Mouse (Mus musculus): ENCODE measurements around the gene Tomm70a.

Tomm70a gene

DNA sequence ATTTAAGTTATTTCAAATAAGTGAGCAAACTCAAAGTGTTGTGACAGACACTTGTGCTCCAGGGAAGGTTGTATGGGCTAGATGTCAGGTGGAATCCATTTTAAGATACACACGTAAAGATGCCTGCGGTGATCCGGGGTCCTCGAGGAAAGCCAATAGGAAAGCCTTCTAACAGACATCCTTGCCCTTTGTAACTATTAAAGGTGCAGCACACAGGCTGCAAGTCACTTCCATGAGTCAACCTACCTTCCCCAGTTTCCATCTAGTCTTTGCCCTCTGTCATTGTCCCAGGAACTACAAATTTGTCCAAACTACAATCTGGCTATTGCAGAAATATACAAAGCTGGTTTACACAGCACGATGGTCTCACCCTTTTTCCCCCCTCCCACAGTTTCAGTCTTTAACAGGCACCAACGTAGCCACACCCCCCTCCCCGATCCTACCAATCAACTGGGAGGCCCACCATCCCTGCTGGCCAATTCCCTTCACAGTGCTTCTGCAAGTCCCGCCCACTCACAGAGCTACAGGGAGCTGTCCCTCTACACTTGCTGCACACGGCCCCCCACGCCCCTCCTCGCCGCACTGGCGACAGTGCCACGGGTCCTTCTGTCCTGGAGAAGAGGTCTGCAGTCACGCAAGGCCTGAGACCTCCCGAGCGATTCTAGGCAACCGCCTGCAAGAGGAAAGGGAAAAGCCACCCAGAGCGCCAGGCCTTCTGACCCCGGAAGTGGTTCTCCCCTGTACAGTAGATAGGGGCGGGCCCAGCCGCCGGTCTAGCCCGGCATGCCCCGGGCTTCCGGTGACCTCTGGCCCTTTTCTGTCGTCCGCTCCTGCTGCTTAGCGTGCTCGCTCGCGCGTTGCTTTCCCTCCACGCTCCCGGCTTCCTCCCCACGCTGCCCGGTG is at the start of gene Tomm70a:
Gene Tomm70a (plus strand): TSS at position 791 of the 903 bp plus-strand sequence.
- peak; percentile 75 to 84 for DNase-seq (ENCODE audit: low spot score in 2 of 2)

DNA sequence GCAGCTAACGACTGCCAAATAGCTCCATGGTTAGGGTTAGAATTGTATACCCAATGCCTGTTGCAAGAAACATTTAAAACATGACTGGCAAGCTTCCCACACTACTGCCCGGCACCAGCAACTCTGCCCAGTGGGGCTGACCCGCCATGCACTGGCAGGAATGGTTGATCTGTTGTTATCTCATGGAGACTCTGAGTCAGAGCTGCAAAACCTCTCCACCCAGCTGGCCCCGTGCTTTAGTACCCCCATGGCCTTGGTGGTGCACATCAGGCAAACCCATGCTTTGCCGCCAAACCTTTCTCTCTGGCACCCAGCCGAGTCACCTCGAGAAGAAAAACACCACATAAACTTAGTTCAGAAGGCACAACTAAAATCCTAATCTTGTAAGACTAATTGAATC is 45.5 kb upstream of the Tomm70a start:
- DNase-seq (ENCODE audit: low spot score in 2 of 2) = no peak

DNA sequence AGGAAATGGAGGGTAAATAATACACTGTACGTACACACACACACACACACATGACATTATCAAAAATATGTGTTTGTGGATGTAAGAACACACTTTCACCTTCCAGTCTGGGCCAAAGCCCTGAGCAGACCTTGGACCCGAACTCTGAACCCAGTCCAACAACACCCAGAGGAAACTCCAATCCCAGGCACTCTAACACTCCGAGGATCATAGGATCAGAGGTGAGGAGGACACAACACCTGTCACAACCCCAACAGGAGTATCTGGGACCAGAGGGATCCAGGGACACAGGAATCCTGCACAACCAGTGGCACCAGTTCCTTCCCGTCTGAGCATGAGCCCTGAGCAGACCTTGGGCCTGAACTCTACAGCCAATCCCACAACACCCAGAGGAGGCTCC is 41.9 kb upstream of the Tomm70a start:
- no peak for DNase-seq (ENCODE audit: low spot score in 2 of 2)

DNA sequence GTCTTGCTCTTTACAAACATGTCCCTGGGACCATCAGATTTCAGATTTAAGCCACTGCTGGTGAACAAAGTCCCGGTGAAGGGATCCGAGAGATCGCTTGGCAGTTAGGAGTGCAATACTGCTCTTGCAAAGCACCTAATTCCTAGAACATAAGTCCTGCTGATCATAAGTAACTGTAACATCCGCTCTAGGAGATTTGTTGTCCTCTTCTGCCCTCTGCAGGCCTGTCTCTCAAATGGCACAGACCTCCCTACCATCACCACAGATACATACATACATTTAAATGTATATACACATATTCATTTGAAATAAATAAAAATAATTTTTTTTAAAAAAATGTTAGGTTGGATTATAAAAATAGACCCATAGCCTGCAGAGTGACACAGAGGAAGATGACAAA is 29.0 kb upstream of the Tomm70a start:
- DNase-seq (ENCODE audit: low spot score in 2 of 2) = no peak

DNA sequence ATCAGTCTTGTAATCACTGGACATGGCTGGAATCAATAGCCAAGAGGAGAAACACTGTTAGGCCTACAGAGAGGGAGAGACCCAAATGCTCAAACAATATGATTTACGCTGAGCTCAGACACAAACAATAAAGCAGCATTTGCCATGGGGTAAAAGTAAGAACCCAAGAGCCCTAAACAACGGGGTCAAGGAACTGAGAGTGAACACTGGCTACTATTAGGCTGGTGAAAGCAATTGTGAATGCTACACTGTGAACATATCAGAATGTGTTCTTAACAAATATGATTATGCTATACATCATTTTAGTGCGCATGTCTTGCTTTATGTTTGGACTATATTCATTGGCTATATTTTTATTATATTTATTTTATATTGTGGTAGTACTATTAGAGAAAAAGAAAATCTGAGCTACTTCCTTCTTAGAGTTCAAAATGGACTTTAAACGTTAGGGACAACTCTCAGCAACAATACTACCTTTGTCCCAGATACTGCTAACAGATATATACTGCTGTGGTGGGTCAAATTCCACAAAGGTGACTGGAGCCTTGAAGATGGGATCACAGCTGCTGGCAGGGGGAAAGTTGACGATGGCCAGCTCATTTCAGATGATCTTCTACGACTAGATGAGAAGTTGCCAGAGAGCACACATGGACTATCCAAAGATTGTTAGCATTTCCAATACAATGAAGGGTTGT is 28.4 kb upstream of the Tomm70a start:
- DNase-seq (ENCODE audit: low spot score in 2 of 2) = no peak

DNA sequence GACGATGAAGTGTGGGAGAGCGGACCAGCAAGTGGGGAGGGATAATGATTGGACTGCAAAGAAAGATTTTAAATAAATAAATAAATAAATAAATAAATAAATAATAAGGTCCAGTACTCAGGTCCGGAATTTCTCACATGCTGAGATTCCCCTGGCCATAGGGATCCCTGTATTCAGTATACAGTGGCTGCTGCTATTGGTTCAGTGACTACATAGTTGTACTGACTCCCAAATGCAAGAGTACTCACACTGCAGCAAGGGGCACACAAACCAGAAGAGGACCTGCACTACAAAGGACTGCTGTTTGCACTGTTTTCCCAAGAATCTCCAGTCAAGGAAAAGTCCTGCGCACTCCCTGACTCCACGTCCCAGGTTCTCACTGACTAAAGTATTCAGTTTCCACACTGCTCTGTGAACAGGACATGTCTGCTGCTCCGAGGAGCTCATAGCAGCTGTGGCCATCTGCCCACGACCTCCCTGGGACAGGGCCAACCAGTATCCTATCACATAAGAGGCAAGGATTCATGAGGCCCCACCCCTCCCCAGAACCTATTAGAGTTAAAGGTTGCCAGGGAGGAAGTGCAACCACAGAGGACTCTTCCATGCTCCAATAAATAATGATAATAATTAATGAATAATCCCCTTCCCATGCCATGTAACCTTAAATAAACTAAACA is 22.9 kb upstream of the Tomm70a start:
- no peak for DNase-seq (ENCODE audit: low spot score in 2 of 2)

DNA sequence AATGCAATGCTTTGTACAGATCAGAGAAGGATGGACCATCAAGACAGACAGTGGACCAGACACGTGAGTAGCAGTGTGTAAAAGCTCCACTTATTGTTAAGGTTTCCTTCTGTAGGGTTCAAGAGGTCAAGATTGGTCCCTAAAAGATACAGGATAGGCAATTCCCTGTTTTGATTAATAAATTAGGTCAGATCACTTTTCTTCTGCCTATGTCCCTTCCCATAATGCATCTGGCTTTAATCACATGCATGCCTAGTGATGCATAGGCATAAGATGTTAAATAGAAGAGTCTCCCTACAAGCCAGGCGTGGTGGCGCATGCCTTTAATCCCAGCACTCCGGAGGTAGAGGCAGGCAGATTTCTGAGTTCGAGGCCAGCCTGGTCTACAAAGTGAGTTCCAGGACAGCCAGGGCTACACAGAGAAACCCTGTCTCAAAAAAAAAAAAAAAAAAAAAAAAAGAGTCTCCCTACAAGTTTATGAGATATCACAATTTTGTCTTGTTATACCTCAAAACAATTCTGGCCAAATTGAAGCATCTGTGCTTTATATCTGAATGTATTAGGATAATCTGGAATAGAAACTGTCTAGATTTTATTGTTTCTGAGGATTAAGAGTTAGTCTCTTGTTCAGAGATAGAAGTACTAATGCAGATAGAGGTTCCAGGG is 21.8 kb upstream of the Tomm70a start:
- DNase-seq (ENCODE audit: low spot score in 2 of 2) = no peak

DNA sequence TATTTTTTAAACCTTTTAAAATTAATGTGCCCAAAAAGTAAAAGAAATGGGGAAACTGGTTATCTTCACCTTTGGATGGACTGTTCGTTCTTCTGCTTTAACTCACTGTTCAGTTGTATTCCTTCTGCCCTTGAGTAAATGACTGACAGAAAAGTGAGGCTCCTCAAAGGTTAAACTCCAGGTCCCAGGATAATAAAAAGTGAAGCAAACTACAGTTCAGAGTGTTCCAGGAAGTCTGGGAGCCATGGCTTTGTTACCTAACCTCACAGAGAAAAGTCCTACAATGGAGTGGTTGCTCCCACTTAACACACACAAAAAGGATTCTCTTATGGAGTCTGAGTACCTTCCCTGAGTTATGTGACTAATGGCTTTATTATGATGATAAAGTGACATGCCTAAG is 20.3 kb upstream of the Tomm70a start:
- no peak for DNase-seq (ENCODE audit: low spot score in 2 of 2)

DNA sequence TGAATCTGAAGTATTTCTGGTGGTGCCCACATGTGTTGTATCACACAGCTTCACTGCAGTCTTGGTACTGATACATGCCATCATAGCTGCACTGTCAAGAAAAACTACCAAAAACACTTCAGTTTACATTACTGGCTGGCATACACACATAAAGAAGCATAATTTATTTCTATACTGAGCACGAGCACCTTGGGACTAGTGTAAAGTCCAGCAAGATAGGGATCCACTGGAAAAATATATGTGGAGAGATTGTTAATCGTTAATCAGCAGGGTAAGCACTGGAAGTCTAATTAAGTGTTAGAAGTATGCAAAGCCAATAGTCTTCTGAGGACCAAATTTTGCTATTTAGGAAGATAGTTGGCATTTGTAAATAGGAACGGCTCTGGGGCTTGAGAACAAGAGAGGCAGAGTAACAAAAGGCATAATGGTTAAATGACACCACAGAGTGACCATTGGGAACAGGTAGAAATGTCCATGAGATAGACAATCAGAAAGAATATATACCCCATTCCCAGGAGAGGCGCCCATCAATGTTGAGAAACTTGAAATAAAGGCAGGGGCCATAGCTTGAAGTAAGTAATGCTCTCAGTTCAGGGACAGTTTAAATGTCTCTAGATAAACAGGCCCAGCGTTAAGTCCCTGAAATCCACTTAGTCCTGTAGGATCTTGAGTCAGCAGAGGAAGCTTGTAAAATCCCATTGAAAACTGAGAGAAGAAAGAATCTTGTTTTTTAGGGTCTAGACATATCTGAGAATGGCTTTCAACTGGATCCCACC is 15.1 kb upstream of the Tomm70a start:
- no peak for DNase-seq (ENCODE audit: low spot score in 2 of 2)

DNA sequence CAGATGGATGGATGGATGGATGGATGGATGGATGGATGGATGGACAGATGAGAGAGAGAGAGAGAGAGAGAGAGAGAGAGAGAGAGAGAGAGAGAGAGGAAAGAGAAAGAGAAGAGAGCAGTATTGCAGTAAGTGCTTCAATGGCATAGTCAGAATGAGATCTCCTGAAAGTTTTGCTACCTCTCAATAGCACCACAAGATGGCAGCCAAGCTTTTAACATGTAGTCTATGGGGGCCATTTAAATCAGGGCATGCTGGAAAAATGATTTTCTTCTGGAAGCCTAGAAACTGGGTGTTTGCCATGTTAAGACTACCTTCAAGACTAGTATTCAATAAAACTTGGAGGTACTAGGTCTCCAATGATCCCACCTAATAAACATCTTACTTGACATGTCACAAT is 5.4 kb upstream of the Tomm70a start:
- no peak for DNase-seq (ENCODE audit: low spot score in 2 of 2)

DNA sequence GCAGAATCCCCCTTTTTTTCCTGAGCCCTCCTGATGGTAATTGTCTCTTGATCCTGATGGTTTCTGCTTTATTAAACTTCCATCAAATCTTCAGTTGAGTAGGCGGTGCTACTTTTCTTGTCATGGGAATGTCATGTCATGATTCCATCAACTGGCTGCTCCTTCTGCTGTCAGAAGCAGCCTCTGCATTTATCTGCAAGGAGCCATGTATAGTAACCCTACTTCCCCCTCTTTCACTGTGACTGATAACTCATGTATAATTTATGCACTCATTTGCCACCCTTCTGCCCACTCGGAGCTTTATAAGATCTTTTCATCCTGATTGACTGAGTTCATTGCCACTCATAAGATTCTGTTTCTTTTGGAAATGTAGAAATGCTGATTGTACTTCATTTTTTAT is 3.9 kb upstream of the Tomm70a start:
- no peak for DNase-seq (ENCODE audit: low spot score in 2 of 2)

DNA sequence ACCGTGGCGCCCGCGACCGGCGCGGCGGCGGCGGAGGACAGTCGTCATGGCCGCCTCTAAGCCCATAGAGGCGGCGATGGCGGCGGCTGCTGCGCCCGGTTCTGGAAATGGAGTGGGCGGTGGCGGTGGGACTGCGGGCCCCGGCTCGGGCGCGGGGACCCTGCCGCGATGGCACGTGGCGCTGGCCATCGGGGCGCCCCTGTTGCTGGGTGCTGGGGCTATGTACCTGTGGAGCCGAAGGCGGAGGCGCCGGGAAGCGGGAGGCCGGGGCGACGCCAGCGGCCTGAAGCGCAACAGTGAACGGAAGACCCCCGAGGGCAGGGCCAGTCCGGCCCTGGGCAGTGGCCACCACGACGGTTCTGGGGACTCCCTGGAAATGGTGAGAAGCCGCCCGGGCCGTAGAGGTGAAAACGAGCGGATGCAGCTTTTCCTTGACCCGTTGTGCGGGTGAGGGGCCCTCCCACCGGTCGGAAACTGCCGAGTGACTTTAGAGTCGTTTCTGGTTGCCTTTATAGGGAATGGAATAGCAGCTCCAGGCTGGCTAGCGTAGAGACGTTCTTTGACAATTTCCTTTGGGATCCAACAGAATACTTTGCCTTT is 413 bp downstream of the Tomm70a start:
- DNase-seq (ENCODE audit: low spot score in 2 of 2) = peak in 1 of 2 experiments; percentile 8

DNA sequence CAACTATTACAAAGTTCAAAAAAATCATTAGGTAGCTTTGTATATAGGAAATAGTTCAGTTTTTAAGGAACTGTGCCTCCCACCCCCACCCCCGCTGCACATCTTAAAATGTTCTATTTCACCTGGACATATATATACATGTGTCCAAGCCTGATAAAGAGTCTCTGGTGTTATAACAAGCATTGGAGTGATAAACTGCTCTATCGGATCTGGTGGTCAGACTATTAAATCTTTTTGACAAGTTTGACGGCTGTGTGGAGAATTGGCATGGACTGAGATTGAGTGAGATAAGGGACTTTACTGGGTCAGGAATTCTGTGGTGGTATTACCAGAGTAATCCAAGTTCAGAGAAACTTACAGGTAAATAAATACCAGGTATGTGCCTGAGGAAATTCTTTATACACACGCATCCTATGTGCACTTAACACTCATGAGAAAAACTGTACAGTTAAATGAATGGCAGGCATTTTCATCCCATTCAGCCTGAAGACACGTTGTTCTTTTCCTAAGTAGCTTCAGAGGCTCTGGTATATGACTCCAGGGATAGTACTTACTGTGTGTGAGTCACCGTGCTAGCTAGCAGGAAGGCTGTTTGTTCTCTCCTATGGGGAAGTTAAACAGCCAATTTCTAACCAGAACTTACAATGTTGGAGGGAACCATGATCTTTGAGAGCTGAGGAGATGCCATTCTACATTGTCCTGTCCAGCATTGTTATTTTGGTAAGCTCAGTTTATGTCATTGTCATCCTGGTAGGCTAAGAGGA is 1.4 kb downstream of the Tomm70a start:
- no peak for DNase-seq (ENCODE audit: low spot score in 2 of 2)

DNA sequence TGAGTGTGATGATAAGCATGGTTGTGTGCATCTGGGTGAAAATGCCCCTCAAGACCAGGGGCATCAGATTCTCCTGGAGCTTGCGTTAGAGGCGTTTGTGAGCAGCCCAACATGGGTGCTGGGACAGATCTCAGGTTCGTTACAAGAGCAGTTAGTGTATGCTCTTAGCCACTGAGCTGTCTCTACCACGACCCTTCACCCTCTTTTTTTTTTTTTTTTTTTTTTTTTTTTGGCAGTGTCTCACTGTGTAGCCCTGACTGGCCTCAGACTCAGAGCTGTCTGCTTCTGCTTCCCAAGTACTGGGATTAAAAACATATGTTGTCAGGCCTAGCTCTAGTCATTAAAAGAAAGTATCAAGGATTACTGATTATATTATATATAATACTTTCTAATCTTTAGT is 4.8 kb downstream of the Tomm70a start:
- DNase-seq (ENCODE audit: low spot score in 2 of 2) = no peak

DNA sequence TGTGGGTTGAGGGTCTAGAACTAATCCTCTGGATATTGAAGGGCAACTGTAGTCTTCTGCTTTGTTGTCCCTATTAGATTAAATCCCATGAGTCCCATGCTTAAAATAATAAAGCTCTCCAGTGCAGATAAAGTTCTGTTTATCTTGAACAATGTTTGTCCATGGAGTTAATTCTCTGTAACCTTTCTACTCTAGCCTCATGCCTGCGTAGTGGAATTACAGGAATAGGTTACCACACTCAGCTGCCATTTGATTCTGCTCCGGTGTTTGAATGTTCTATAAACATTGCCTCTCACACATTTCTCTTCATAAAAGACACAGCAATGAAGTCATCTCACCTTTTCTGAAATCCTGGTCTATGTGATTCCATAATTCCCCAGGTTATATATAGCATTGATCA is 6.3 kb downstream of the Tomm70a start:
- no peak for DNase-seq (ENCODE audit: low spot score in 2 of 2)

DNA sequence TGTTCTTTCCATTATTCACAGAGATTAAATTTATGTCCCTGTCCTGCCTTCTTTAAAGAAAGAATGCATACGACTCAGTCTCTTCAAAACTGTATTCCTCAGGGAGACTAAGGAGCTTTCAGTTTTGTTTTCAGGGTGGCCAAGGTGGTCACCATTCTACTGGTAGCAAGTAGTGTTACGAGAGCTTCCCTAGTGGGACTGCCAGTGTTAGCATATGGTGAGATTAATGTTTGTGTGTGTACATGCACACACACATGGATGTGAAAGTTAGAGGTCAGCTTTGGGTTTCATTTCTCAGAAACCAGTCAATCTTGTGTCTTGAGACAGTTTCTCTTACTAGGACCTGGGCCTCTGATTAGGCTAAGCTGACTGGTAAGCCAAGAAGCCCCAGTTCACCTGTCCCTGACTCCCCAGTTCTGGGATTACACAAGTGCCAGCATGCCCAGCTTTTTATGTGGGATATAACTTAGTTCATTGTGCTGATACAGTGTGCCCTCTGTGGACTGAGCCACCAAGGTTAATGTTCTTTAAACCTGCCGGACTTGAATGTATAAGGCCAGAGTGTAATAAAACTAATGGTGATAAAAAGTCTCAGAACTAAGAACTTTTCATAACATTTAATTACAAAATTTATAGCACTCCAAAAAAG is 9.4 kb downstream of the Tomm70a start:
- DNase-seq (ENCODE audit: low spot score in 2 of 2) = no peak

DNA sequence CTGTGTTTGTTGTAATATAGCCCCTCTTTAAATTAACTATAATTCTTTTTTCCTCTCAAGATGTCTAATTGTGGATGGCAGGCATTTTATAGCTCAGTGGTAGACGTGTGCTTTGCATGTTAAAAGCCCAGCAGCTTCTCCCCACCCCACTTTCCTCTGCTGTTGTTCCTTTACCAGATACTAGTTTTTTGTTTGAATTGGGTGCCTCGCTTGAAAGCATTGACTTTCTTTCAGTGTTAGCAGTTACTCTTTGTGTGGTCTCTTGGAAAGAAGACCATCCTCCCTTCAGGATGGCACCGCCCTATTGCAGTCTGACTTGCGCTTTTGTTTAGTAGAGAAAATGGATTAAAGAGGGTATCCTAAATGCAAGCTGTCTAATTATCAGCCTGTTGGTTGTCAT is 10.0 kb downstream of the Tomm70a start:
- no peak for DNase-seq (ENCODE audit: low spot score in 2 of 2)

DNA sequence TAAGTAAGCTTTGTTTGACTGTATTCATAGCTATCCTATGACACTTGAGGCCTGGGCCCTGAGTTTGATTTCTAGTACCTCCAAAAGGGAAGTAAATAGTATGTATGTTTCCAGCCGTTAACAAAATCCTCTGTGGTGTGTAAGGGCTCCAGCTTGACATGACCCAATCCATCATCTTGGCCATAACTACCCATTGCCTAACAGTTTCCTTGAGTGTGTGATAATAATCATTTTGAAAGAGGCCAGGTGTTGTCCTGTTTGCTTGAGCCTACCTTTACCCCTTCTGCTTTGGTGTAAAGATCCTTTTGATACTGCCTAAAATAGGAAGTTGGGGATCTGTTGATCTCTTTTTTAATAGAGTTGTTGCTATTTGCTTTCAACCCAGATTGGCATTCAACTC is 10.8 kb downstream of the Tomm70a start:
- DNase-seq (ENCODE audit: low spot score in 2 of 2) = no peak

DNA sequence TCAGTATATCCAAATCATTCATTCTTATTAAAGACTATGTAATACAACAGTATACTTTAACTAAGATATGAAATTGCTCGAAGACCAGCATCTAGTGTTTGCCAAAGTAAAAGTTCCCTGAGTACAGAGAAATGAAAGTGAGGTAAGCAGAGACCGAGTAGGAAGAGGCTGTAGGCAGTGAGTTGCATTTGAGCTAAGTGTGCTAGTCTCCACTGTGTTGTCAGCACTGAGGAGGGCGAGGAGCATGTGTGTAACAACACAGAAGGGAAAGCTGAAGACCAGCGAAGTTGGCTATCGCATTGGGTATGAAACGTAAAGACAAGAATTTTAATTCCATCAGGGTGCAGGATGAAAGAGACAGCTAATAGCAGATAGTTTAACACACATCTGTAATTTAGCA is 12.1 kb downstream of the Tomm70a start:
- DNase-seq (ENCODE audit: low spot score in 2 of 2) = no peak

DNA sequence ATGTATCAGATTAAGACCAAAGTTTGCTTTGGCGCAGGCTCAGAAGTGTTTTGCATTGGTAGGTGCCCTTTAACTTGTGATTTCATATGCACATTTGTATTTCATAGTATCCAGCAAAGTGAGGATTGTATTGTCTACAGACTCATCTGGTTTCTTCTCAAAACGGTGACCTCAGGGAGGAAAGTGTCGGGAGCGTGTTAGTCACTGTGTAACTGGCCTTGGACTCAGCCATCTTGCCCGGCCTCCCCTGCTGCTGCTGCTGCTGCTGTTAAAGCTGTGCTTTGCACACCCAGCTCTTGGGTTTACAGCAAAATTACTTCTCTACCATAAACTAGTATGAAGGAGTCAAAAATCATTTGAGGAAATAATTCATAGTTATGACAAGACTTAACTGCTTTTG is 23.2 kb downstream of the Tomm70a start:
- DNase-seq (ENCODE audit: low spot score in 2 of 2) = no peak
